Mouse (Mus musculus) right cerebral cortex, adult 2 months (tissue): Measurements from ENCODE around the gene Gm3095.
"Not testable (repeated sequence)": the region's sequence is repeated elsewhere in the genome, so short reads cannot be mapped to it uniquely, and the experiment has no call there.

Source experiments
- DNase-seq, 2 experiments: peaks; one replicate each; pipeline ENCODE4 v3.0.0; 2021 to 2022; ENCODE audit warnings: low spot score in 2 of 2

Gm3095 gene

DNA sequence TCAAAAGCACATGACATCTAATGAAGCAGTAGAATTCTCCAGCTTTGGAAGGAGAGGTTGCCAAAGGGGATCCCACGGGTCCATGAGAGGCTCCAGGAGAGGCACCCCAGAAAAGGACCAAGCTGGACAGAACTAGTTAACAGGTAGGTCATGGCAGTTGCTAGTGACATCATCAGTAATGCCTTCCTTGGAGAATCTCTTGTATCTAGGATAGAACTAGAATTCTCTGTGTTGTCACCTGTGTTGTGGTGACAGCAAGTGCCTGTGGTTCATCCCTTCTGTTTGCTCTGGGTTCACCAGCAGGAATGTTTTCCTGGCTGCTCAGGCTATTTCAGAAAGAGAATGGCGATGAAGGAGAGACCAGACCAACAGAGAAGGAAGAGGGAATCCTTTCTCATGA is at the start of gene Gm3095:
Gene Gm3095, plus strand, starts transcription at position 301 of the 400 bp plus-strand sequence.
- DNase-seq = not testable (repeated sequence)

- DNase-seq = not testable (repeated sequence)
Measured at GRCm38 (mm10) chr14:3931456-3931855, 31.9 kb upstream of the Gm3095 start, which contains the start of gene Gm3029. TSS of gene Gm3029 (plus strand) at chr14:3931756.

DNA sequence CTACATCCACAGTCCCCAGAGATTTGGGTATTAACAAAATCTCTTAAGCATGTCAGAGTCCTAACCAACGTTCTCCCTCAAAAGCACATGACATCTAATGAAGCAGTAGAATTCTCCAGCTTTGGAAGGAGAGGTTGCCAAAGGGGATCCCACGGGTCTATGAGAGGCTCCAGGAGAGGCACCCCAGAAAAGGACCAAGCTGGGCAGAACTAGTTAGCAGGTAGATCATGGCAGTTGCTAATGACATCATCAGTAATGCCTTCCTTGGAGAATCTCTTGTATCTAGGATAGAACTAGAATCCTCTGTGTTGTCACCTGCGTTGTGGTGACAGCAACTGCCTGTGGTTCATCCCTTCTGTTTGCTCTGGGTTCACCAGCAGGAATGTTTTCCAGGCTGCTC is 34.7 kb downstream of the Gm3095 start, which contains the start of gene Gm3099:
Gene Gm3099, plus strand, starts transcription at position 301 of the 400 bp plus-strand sequence.
- DNase-seq = not testable (repeated sequence)
